Mouse (Mus musculus): ENCODE results near the gene Cmtm6. TPM values are rescaled to one million over a fixed set of nuclear protein-coding genes. Genes with fewer than 3 reads are reported as not detected.
A peak's percentile ranks its signal among the peaks of the same experiment; 100 is the strongest.

The Cmtm6 gene
- polyA plus RNA-seq, 3 experiments from 2014 or later = 62.5 to 80.3 (median 72.6) TPM

DNA sequence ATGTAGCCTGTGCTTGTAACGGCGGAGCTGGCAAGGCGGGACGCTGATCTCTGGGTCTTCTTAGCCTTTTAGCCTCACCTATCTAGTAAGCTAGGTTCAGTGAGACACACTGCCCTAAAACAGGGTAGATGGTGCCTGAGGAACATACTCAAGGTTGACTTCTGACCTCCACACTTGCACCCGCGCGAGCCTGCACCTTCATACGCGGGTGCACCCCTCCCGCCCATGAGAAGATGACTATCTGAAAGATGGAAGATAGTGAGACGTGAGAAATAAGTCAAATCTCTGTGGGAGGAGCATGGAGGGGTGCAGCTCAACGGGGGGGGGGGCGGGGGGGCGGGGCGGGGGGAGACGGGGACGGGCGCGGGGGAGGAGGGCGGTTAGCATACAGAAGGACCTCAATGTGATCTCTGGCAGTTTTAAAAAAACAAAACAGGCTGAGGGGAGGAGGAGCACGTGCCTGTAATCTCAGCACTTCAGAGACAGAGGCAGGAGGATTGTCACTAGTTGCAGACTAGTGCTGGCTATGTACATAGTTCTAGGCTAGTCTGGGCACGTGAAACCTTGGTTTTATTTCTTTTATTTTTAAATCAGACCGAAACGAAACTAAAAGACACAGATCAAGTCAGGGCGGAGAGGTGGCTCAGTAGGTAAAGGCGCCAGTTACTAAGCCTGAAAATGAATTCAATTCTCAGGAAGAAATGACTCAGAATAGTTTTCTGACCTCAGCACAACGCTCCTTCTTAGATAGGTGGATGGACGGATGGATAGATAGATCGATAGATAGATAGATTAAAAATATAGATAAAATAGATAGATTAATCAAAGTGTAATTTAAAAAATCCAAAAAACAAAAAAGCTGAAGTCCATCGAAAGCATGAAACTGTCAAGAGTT lies 758 bp upstream of the Cmtm6 start:
- ATAC-seq = peak; percentile 26

DNA sequence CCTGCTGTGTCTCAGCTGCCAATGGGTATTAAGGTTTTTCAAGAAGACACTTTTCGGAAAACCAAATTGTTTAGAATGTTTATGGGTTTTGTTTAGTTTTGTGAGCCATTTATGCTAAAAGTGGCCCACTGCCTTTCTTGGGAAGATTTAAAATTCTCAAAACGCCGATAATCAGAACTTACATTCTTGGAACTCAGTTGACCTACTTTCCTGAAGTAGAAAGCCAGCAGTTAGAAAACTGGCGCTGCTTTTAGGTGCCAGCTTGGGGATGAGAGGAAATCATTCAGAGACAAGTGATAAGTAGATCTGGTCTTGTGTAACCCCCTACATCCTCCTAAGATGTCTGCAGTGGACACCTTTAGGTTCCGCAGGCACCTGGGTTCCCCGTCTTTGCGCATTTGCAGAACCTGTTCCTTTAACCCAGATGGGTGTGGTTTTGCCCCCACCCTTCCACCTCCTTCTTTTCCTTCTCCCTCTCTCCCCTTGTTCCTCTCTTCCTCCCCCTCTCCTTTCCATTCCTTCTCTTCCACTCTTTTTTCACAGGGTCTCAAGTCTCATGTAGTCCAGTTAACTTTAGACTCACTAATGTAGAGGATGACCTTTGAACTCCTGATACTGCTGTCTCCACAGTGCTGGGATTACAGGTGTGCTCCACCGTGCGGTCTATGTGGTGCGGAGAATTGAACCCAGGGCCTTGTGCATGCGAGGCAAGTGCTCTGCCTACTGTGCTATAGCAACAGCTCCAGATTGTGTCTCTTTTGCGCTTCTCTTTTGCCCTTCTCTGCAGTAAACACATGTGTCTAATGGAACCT lies 1.2 kb downstream of the Cmtm6 start:
- ATAC-seq = no peak

DNA sequence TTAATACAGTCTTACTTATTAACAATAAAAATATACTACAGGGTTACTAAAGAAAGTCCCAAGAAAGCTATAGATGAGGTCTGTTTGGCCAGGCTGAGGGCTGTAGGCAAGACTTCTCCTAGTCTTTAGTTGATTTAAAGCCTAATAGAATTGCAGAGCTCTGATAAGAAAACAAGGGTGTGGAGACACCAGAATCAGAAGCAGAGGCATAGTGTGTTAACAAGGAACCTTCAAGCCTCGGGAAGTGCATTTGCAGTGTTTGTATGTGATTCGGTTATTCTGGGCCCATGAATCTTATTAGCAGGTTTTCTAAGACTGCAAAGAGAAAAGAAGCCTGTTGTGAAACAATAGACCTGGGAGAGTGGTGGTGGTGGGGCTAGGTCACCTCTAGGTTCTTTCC lies 2.3 kb downstream of the Cmtm6 start:
- no peak for ATAC-seq

DNA sequence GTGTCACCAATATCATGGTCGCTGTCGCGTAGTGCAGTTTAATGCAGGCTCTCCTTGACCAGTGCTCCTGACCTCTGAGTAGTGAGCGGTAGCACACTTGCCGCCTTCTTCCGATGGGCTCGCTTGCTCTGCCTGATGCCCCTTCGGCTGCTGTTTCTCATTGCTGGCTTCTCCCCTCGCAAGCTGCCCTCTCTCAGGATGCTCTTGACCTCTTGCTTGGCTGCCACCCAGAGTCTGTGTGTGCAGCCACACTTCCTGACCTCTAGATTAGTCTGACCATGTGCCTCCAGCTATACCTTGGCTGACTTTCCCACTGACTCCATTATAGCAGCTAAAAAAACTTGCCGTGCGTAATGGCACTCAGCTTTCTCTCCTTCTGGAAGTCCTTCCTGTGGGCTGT lies 5.5 kb downstream of the Cmtm6 start:
- ATAC-seq = no peak

DNA sequence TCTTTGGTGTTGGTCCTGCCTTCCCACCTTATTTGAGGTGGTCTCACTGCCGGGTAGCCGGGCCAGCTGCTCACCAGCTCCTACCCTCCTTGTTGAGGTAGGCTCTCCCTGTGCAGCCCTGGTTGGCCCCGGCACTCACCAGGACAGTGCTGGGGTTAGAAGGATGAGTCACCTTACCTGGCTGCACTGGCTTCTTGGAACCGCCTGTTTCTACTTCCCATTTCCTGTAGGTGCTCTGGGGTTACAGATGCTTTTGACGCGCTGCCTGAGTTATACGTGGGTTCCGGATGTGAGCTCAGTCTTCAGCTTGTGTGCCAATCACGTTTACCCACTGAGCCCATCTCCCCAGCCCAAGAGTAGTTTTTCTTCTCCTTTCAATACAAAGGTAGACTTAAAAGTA lies 9.4 kb downstream of the Cmtm6 start:
- ATAC-seq = peak; percentile 87

DNA sequence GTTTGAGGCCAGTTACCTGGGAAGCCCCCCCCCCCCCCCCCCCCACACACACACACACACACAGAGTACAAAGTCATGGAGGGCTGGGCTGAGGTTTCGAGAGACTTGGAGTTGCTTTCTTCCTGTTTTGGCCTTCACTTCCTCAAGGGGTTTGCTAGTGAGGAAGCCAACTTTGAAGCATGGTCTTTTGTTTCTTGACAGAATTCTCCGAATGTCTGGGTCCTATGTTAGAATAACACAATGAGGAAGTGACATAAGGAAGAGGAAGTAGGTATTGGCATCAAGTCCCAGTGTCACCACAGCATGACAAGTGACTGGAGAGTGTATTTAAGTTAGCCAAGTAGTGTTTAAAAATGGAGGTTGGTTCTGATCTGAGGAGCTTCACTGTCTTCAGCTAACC lies 11.8 kb downstream of the Cmtm6 start:
- peak; percentile 59 for ATAC-seq

DNA sequence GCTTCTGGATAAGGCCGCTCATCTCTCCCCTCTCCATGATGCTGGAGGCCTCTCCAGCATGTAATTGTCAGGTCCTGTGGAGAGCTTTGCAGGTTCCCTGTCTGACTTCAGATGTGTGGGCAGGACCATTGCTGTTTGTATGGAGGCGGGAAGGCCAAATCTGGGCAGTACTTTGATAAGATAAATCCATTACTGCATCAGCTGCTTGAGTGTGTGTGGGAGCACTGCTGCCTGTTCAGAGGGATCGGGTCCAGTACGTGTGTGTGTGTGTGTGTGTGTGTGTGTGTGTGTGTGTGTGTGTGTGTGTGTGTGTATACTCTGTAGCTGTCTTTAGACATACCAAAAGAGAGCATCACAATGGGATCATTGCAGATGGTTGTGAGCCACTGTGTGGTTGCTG lies 14.2 kb downstream of the Cmtm6 start:
- no peak for ATAC-seq

DNA sequence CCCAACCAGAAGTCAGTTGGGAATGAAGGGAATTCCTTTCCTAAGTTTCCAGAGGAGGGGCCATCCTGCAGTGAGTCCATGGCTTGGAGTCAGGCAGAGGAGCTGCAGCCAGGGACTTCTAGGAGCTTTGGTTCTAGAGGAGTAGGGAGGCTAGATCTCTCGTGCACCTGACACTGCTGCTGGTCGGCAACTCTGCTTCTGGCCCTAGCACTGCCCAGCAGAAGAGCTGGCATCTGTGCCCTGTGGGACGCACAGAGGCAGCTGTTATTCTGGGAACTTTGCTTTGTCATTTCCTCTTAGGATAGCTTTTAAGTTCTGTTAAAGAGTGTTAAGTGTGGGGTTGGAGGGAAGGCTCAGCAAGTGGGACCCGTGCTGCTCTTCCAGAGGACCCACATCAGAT lies 14.7 kb downstream of the Cmtm6 start:
- ATAC-seq = no peak

DNA sequence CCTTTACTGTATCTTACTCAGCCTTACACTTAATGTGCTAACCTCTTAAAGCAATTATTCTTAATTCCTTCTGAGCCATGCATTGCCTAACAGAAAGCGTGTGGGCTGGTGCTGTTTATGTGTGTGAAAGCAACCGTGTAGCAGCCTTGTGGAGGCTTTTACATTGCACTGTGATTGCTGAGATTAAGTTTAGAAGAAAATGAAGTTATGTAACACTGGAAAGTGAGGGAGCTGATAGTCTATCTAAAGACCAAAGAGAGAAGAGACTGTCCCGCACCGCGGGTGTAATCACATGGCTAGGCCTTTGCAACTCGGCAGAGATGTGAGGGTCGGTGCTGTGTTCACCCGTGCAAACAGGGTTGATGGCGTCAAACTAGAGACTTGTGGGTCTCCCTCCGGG lies 16.1 kb downstream of the Cmtm6 start:
- ATAC-seq = no peak

DNA sequence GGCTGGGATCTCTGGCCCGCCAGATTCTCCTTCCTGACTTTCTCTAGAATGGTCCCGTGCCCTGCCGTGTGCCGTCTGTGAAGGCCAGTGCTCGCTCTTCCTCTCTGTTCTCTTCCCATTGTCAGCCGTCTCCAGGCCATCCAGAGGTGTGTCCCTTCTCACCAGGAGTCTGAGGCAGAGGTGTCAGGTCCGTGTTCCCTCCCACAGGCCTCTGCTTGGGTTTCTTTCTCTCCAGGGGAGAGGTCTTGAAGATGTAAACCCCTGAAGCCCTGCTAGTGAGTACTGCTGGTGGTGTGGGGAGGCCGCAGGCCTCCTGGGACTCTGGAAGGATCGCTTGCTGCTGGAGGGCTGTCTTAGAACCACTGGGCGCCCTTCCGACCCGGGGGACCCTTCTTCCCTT lies 16.6 kb downstream of the Cmtm6 start:
- no peak for ATAC-seq

DNA sequence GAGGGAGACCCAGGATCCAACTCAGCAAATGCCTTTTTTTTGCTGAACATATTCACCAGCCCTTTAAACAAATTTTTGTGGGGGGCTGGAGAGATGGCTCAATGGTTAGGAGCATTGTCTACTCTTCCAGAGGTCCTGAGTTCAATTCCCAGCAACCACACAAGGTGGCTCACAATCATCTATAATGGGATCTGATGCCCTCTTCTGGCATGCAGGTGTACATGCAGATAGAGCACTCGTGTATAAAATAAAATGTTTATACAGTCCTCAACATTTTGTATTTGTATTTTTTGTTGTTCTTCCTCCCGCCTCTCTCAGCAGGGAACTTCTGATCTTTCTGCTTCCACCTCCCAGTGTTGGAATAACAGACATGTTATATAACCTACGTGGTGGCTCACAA lies 20.7 kb downstream of the Cmtm6 start:
- no peak for ATAC-seq

DNA sequence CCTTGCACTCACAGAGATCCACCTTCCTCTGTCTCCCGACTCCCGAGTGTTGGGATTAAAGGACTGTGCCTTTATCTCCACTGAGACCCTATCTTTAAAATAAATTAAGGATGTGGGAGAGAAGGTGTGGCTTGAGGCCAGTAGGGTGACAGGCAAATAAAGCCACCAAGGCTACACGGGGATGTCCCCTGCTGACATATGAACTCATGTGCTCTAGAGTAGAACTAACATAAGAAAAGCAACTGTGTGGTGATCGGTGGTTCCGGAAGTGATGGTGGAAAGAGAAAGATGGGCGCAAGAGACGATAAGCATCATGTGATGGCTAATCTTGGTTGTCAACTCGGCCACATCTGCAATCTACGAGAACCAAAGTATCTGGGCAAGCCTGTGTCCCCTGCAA lies 21.4 kb downstream of the Cmtm6 start:
- peak; percentile 64 for ATAC-seq

DNA sequence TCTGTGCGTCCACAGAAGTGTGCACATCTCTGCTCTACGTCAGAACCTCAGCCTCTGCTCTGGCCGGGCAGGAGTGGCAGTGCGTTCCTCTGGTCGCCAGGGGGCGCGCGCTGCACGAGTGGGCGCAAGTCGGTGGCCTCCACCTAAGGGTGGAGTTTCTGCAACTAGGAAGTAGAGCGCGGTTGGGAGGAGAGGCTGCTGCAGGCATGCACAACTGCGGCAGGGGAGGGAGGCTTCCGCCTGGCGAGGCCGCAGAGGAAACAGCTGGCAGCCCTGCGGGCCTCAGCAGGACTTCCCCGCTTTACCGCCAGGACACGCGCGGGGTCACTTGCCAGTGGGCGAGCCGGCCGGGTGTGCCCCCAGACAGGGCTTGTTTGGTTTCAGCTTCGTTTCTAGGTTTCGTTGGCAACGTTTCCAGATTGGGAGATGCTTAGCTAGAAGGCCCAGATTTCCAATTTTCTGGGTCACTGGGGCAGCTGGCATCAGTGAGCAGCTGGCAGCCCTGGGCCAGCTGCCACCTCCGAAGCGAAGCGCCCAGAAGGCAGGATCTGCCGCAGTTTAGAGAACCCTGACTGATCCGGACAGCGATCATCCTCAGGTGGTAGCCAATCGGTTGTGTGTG lies 22.1 kb downstream of the Cmtm6 start:
- peak; percentile 92 for ATAC-seq

DNA sequence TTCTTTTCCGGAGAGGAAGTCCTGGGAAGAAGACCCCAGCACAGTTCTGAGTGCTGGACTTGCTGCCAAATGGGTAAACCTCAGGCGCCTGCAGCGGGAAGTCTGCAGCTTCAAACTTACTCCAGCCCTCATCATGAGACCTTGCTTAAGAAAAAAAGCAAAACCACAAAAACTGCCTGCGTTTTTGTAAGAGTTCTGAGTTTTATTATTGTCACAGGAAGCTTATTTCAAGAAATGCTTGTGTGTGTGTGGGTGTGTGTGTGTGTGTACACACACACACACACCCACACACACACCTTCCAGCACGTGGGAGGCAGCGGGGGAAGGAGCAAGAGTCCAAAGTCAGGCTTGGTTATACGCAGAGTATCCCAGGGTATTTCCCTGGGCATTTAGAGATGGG lies 27.4 kb downstream of the Cmtm6 start:
- peak; percentile 58 for ATAC-seq

DNA sequence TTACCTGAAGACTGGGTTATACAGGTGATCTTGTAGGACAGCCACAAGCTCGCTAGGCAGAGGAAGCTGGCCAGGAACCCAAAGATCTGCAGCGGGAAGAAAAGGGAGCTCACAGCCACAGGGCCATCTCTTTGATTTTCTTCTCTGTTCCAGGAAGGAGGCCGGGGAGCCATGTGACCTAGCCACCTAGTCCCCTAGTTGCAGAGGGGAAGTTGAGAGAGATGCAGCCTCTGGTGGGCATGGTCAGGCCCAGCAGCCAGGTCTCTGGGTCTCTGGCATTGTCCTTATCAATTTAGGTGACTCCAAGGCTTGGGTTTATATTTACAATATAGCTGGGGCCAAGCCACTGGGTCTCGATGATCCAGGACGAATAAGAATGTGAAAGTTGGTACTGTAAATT lies 27.9 kb downstream of the Cmtm6 start:
- ATAC-seq = no peak

DNA sequence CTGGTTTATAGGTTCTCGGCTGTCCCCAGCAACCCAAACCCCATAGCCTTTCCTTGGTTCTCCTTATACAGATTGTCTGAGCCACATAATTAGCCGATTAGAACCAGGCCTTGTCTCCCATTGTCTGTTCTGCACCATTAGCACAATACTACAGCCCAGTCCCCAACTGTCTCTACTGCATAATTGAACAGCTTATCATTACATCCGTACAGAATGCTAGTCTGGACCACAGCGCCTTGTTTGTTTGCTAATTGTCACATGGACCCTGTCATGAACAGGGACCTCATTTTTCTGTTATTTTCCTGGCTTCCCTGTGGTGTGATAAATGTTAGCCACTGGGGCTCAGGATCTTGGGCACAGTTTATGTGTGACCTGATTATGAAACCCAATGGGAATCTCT lies 29.0 kb downstream of the Cmtm6 start:
- no peak for ATAC-seq

DNA sequence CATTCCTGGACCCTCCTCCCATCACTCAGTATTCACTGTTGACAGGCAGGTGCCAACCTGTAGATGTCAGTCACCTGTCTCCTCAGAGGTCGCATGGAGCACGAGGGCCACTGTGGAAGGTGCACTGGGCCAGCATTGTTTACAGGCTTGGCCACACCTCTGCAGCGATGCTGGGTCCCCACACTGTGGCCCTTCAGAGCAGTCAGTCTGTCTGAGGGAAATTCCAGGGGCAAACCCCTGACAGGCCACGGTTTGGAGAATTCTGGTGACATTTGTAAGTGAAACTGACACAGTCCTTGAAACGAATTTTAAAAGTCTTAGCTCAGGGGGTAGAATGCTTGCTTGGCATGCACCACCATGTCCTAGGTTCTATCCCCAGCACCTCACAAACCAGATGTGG lies 29.4 kb downstream of the Cmtm6 start:
- ATAC-seq = peak; percentile 42

DNA sequence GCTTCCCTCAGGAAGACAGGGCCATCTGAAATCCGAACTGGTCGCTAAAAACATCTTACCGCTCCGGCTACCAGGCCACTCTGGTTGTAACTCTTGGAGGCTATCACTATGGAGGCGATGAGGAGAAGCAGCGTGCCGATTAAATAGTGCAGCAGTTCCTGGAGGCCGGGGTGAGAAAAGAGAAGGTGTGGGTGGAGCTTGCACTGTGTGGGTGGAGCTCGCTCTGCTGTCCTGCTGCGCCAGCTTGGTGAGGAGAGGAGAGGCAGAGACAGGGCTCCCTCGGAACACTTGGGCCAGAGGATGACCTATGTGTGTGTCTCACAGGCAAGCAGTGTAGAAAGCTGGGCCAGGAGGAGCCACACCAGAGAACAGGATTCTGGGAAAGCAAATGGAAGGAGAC lies 30.9 kb downstream of the Cmtm6 start:
- ATAC-seq = no peak

DNA sequence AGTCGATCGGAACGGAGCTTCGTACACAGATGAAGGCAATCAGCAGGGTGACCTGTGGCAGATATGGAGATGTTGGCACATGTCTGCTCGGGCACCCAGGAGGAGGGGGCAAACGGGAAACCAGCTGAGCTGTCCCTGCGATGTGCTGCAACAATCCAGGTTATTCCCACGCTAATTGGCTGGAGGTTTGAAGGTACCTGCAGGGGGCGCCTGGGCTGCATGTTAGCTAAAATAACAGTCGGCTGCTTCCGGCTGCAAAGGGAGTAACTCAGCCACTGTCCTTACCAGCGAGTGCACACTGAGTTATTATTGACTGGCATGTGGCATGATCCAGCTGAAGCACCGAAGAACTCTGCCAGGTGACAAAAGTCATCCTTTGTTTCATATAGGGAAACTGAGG lies 32.4 kb downstream of the Cmtm6 start:
- ATAC-seq = no peak

DNA sequence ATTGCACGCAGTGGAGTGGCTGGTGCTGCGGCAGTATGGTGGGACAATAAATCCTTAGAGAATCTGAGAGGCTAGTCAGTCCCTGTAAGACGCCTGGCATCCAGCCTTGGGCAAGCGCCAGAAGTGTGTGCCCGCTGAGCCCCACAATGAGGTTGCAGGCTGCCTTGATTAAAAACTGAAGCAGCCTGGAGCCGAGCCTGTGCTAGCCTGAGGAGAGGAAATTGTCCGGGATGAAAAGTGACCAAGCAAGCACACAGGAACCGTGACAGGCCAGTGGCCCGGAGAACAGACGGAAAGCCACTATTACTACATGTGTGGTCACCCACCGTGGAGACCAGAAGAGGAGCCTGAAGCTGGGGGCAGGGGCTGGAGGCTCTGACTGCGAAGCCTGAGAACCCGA lies 36.1 kb downstream of the Cmtm6 start:
- ATAC-seq = no peak

DNA sequence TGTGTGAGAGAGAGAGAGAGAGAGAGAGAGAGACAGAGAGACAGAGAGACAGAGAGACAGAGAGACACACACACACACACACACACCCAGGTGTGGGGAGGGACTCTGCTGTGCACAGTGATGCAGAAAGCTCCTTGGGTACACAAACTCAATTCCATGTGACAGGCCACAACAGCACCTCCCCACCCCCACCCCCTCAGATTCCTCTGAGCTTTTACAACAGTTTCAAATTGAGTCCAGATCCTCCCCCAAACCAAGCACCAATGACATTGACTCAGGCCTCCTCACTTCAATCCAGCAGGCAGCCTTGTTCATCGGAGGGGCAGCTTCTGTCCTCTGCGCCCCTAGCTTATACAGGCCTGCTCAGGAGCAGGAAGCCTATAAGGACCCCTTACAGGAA lies 36.6 kb downstream of the Cmtm6 start:
- ATAC-seq = no peak

DNA sequence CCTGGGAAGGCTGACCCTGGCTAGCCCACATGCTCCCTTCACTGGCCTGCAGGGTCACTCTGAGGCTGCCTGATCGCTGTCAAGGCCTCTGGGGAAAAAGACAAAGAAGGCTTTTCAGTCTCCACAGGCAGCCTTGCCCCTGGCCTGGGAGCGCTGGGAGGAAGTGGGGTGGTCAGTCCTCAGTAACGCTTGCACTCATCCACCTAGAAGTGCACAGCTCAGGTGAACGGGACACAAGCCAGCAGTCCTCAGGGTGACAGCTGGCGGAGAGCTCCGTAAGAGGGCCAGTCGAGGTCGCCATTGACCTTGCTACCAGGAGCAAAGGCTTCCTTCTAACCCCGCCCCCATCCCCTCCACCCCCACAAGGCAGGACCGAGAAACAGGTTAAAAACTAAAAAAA lies 37.1 kb downstream of the Cmtm6 start:
- ATAC-seq = no peak

DNA sequence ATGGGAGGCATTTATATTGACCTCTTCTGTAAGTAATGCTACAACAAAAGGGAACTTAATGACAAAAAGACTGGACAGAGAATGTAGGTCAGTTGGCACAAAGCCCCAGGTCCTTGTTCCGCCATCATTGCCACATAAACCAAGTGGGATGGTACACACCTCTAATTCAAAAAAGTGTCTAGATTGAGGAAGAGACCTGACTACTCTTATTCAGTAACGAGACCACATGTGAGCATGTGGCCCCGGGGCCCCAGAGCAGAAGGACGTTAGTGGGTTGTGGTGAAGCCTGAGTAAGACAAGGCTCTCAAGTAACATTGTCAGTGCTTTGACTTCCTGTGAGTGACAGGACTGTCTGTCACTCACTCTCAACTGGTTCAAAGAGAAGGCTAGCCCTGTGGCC lies 39.3 kb downstream of the Cmtm6 start:
- peak; percentile 82 for ATAC-seq

DNA sequence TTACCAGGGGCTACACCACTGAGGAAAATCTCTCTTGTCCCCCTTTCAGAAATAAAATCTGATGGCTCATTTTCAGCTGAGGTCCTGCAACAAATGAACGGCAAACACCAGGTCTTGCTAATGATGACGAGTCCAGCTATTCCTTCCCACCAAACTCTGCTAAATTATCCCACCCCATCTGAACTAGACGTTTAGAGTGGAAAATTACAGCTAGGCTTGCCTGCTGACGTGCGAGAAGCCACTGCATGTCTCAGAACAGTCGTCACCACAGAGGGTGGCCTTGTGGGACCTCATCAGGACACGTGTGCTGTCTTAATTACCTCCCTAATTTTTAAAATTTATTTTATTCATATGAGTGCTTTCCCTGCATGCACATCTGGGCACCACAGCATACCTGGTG lies 40.6 kb downstream of the Cmtm6 start:
- ATAC-seq = no peak
